Comparison of ENCODE assay signal across 9 mouse cellular contexts in genomic region chr4:117312416-117313084, GRCm38 (mm10).
DNase-seq lines count a peak whose midpoint lies in the region; ATAC-seq and TF ChIP-seq lines count a peak whose summit lies in the region.
"Had no signal": no experiment of that assay in that cellular context is flagged by ENCODE, and none has a peak within 500 bp of the region (broad histone marks: within the 10 kb centered on the region; RNA-seq: fewer than 3 reads in every experiment).

No protein-coding gene starts in this region.

- no peaks in the 10 kb centered on the region for H3K36me3 ChIP-seq in heart, embryonic 12.5 days
- no peaks in the 10 kb centered on the region for H3K36me3 ChIP-seq in heart, adult 2 months (ENCODE audit: control insufficient read depth, insufficient read depth, low read length)
- H3K36me3 ChIP-seq in limb, embryonic 11.5 days (ENCODE audit: control insufficient read depth, insufficient read depth, low read length), result no peaks in the 10 kb centered on the region
- H3K36me3 ChIP-seq in neural tube, embryonic 13.5 days, result no peaks in the 10 kb centered on the region

- peaks cover 21% of the 10 kb centered on the region for H3K4me1 ChIP-seq in heart, embryonic 12.5 days (replicated peaks)
- H3K4me1 ChIP-seq in heart, adult 2 months (ENCODE audit: control insufficient read depth, insufficient read depth, low read length), result no peaks in the 10 kb centered on the region
- peaks cover 49% of the 10 kb centered on the region for H3K4me1 ChIP-seq in limb, embryonic 11.5 days (ENCODE audit: control insufficient read depth, insufficient read depth, low read length)
- H3K4me1 ChIP-seq in neural tube, embryonic 13.5 days (replicated peaks), result peaks cover 53% of the 10 kb centered on the region

- no peak for TF ChIP-seq POLR2A in heart, adult 2 months (IDR thresholded peaks at IDR 0.05; ENCODE audit: insufficient read depth, low read depth, low read length)

- H3K27me3 ChIP-seq in heart, embryonic 12.5 days (replicated peaks), result peaks cover 71% of the 10 kb centered on the region
- H3K27me3 ChIP-seq in heart, adult 2 months (ENCODE audit: control insufficient read depth, insufficient read depth, low read length), result 0 out of 2 replicates have a peak, but pooled peaks cover 2% of the 10 kb centered on the region
- H3K27me3 ChIP-seq in limb, embryonic 11.5 days (ENCODE audit: control insufficient read depth, insufficient read depth, low read length), result peaks cover 11% of the 10 kb centered on the region
- peaks cover 86% of the 10 kb centered on the region for H3K27me3 ChIP-seq in neural tube, embryonic 13.5 days

- no peaks in the 10 kb centered on the region for H3K79me2 ChIP-seq in heart, adult 2 months (replicated peaks; ENCODE audit: control insufficient read depth, insufficient read depth, low read length)

- H3K4me2 ChIP-seq in heart, embryonic 12.5 days, result peak overlapping the region; percentile 67
- peak overlapping the region; percentile 26 for H3K4me2 ChIP-seq in limb, embryonic 11.5 days (ENCODE audit: low read depth, severe bottlenecking)
- H3K4me2 ChIP-seq in neural tube, embryonic 13.5 days, result peak overlapping the region; percentile 19; the same call in 1 of the 2 replicates

- peaks cover 7% of the 10 kb centered on the region; the same call in 1 of the 2 replicates for H3K9me3 ChIP-seq in heart, embryonic 12.5 days (replicated peaks)
- no peaks in the 10 kb centered on the region for H3K9me3 ChIP-seq in limb, embryonic 11.5 days (ENCODE audit: control insufficient read depth, low read length)
- H3K9me3 ChIP-seq in neural tube, embryonic 13.5 days, result no peaks in the 10 kb centered on the region

- no peak for DNase-seq in heart, adult 2 months
- peak; percentile 75 for DNase-seq in c-Kit-negative CD71-positive TER-119-positive erythroid progenitor cells, embryonic 14.5 days (ENCODE audit: low read depth, low spot score)
- no peak for DNase-seq in limb, embryonic 11.5 days (ENCODE audit: low spot score)
- DNase-seq in testis, postnatal 10 days (ENCODE audit: low spot score), result no peak
- no peak for DNase-seq in right cerebral cortex, postnatal 10 days (ENCODE audit: low spot score in 2 of 2)
- DNase-seq: cerebellum, adult 8-10 months had no signal

- 1% methylated on average over 26 of the region's 26 CpGs for WGBS in heart, embryonic 12.5 days
- 19% methylated on average over 26 of the region's 26 CpGs for WGBS in heart, adult 2 months
- WGBS in limb, embryonic 11.5 days, result under 1% methylated on average over 26 of the region's 26 CpGs
- WGBS in neural tube, embryonic 13.5 days, result 3% methylated on average over 26 of the region's 26 CpGs

- TF ChIP-seq CTCF in heart, adult 2 months (IDR thresholded peaks at IDR 0.05), result no peak

- intact Hi-C loops in heart, adult 2 months (cut with DNase I), result loop anchor here (2.0 kb wide), 1 partner anchor 42 kb away; no protein-coding TSS in a partner anchor

- peak overlapping the region; percentile 26 for H3K4me3 ChIP-seq in heart, embryonic 12.5 days
- no peak overlapping the region for H3K4me3 ChIP-seq in heart, adult 2 months
- H3K4me3 ChIP-seq in limb, embryonic 11.5 days (ENCODE audit: low read depth, low read length), result no peak overlapping the region
- H3K4me3 ChIP-seq in neural tube, embryonic 13.5 days, result no peak overlapping the region

- peak; percentile 71; the same call in 1 of the 2 replicates for ATAC-seq in heart, embryonic 12.5 days (ENCODE audit: insufficient number of reproducible peaks, low FRiP score)
- no peak; the same call in 1 of the 2 replicates for ATAC-seq in limb, embryonic 11.5 days (ENCODE audit: insufficient number of reproducible peaks, low FRiP score, low TSS enrichment, low read depth)
- ATAC-seq in neural tube, embryonic 13.5 days (ENCODE audit: low read depth), result no peak
- ATAC-seq in CD4-positive, CD25-positive, alpha-beta regulatory T cell, adult 4 months, result no peak

- no peak overlapping the region for H3K27ac ChIP-seq in heart, embryonic 12.5 days (ENCODE audit: poor library complexity, severe bottlenecking)
- no peak overlapping the region for H3K27ac ChIP-seq in heart, adult 2 months
- no peak overlapping the region for H3K27ac ChIP-seq in limb, embryonic 11.5 days (replicated peaks; ENCODE audit: low read depth, low read length)
- no peak overlapping the region for H3K27ac ChIP-seq in neural tube, embryonic 13.5 days (replicated peaks)

- TF ChIP-seq EP300 in heart, adult 2 months (IDR thresholded peaks at IDR 0.05; ENCODE audit: insufficient read depth, low read depth, low read length), result no peak

- peak overlapping the region; percentile 41; the same call in 1 of the 2 replicates for H3K9ac ChIP-seq in heart, embryonic 12.5 days
- no peak overlapping the region for H3K9ac ChIP-seq in heart, adult 2 months (ENCODE audit: low read depth, low read length)
- H3K9ac ChIP-seq in limb, embryonic 11.5 days (ENCODE audit: low read length), result no peak overlapping the region
- H3K9ac ChIP-seq in neural tube, embryonic 13.5 days, result 0 out of 2 replicates have a peak overlapping the region, but pooled peaks have one; percentile 38

Comparison
In these comparisons a context has a peak if more than half of its experiments do, and no peak if none do; other contexts are left out.
1. H3K9ac ChIP-seq: peak in heart, embryonic 12.5 days (single experiment) and neural tube, embryonic 13.5 days (single experiment); none in heart, adult 2 months (single experiment) and limb, embryonic 11.5 days (single experiment).
2. Peak in every context shown above with its lines, with median percentiles within 50 percentile points of each other: H3K4me2 ChIP-seq.